Mouse (Mus musculus) CH12.LX (cell line): Measurements from ENCODE around the gene Cbr2. TPM values are rescaled to one million over a fixed set of nuclear protein-coding genes. Genes with fewer than 3 reads are reported as not detected.

ENCODE experiments used
- DNase-seq: peaks from one replicate; pipeline ENCODE4 v3.0.0-alpha.2; 2013; ENCODE audit errors: extremely low read depth
- H3K27ac ChIP-seq: 2 replicates; pipeline ENCODE4 v1.5.1; 2012; ENCODE audit warnings: low read depth, mild to moderate bottlenecking, control low read depth, moderate library complexity; ENCODE audit not compliant: insufficient read depth
- H3K27me3 ChIP-seq: replicated peaks from 2 replicates; pipeline ENCODE3; 2012; ENCODE audit warnings: inconsistent platforms
- H3K36me3 ChIP-seq, 2 experiments: replicated peaks in 1 of 2; 2 replicates each; pipeline versions ENCODE3 to v1.6.1; 2012; ENCODE audit warnings: inconsistent platforms in 1 of 2, low read length in 1 of 2, mild to moderate bottlenecking in 1 of 2, mixed read lengths in 1 of 2, moderate library complexity in 1 of 2; ENCODE audit not compliant: control insufficient read depth in 1 of 2, insufficient read depth in 1 of 2
- H3K4me1 ChIP-seq, 2 experiments: 2 replicates each; pipeline ENCODE4 v1.6.1; 2012; ENCODE audit warnings: inconsistent platforms in 1 of 2, moderate library complexity in 1 of 2; ENCODE audit not compliant: insufficient read depth in 2 of 2, control insufficient read depth in 1 of 2
- H3K4me2 ChIP-seq: 2 replicates; pipeline ENCODE4 v1.6.1; 2012; ENCODE audit warnings: low read depth, mild to moderate bottlenecking, control low read depth; ENCODE audit not compliant: poor library complexity, insufficient read depth, severe bottlenecking
- H3K4me3 ChIP-seq, 3 experiments: fragments of 150-350 bp in 1 of 3; sonication (generic) in 1 of 3; replicated peaks in 1 of 3; 2 replicates each; pipeline versions ENCODE3 to v1.5.1; 2011 to 2012; ENCODE audit warnings: low read depth in 2 of 3, low read length in 2 of 3, mild to moderate bottlenecking in 2 of 3, moderate library complexity in 2 of 3, control low read depth in 1 of 3, improper control_type of control experiment in 1 of 3, inconsistent platforms in 1 of 3, mixed read lengths in 1 of 3; ENCODE audit not compliant: poor library complexity in 1 of 3
- H3K79me2 ChIP-seq: replicated peaks from 2 replicates; pipeline ENCODE4 v1.6.1; 2012; ENCODE audit warnings: mild to moderate bottlenecking, moderate library complexity; ENCODE audit not compliant: control insufficient read depth, poor library complexity, insufficient read depth, severe bottlenecking; ENCODE audit errors: extremely low read depth
- H3K9ac ChIP-seq: 2 replicates; pipeline ENCODE4 v1.6.1; 2012; ENCODE audit warnings: low read depth, mild to moderate bottlenecking, control low read depth, moderate library complexity; ENCODE audit not compliant: insufficient read depth
- H3K9me3 ChIP-seq: replicated peaks from 2 replicates; pipeline ENCODE3; 2012; ENCODE audit warnings: low read length, inconsistent platforms, mixed read lengths
- BHLHE40 ChIP-seq: IDR thresholded peaks from 2 replicates; pipeline ENCODE4 v1.6.1; 2011; ENCODE audit warnings: mild to moderate bottlenecking, low read depth, low read length, improper control_type of control experiment
- CHD2 ChIP-seq: IDR thresholded peaks from 2 replicates; pipeline ENCODE4 v1.6.1; 2011; ENCODE audit warnings: low read length, improper control_type of control experiment
- EP300 ChIP-seq: IDR thresholded peaks from 2 replicates; pipeline ENCODE4 v1.6.1; 2011; ENCODE audit warnings: low read length, improper control_type of control experiment
- JUN ChIP-seq: IDR thresholded peaks from 2 replicates; pipeline ENCODE4 v1.6.1; 2011; ENCODE audit warnings: low read depth, mild to moderate bottlenecking, low read length, improper control_type of control experiment, moderate library complexity; ENCODE audit not compliant: insufficient read depth
- MAZ ChIP-seq: IDR thresholded peaks from 2 replicates; pipeline ENCODE4 v1.6.1; 2012; ENCODE audit warnings: low read depth, mild to moderate bottlenecking, inconsistent platforms, low read length, improper control_type of control experiment, moderate library complexity
- MYC ChIP-seq: IDR thresholded peaks from 2 replicates; pipeline ENCODE4 v1.6.1; 2011; ENCODE audit warnings: low read depth, mild to moderate bottlenecking, improper control_type of control experiment, low read length
- NELFE ChIP-seq: IDR thresholded peaks from 2 replicates; pipeline ENCODE4 v1.6.1; 2011; ENCODE audit warnings: low read depth, low read length, improper control_type of control experiment
- PAX5 ChIP-seq: IDR thresholded peaks from 2 replicates; pipeline ENCODE4 v1.6.1; 2012; ENCODE audit warnings: low read length, inconsistent platforms, mixed read lengths
- RCOR1 ChIP-seq: conservative IDR thresholded peaks from 2 replicates; pipeline ENCODE4 v1.6.1; 2012; ENCODE audit warnings: low read depth, mild to moderate bottlenecking, inconsistent platforms, low read length, improper control_type of control experiment
- TBP ChIP-seq: conservative IDR thresholded peaks from 2 replicates; pipeline ENCODE4 v1.6.1; 2011; ENCODE audit warnings: low read depth, low read length, improper control_type of control experiment
- ZMIZ1 ChIP-seq: IDR thresholded peaks from 2 replicates; pipeline ENCODE4 v1.6.1; 2012; ENCODE audit warnings: low read depth, mild to moderate bottlenecking, inconsistent platforms, low read length, improper control_type of control experiment
- dilution Hi-C: fragments of 300-500 bp; cut with MboI; formaldehyde crosslinking; loops from 2 replicates; pipeline ENCODE4 v1.14.3; 2020; ENCODE audit warnings: low sequenced_read_pairs; ENCODE audit not compliant: extremely low pct_unique_long_range_greater_than_20kb, extremely low pct_ligation_motif_present
- in situ Hi-C: fragments of 300-500 bp; cut with MboI; formaldehyde crosslinking; loops from 3 replicates; pipeline ENCODE4 v1.14.3; 2019; ENCODE audit warnings: low sequenced_read_pairs, low pct_ligation_motif_present, low pct_unique_long_range_greater_than_20kb, mixed read lengths
- polyA plus RNA-seq: library from polyadenylated mRNA; unstranded; fragments of >175 nt; gene quantifications from 2 replicates; pipeline ENCODE4 v1.2.1, GENCODE M21; 2012; ENCODE audit warnings: low read depth; ENCODE audit not compliant: insufficient read length
- total RNA-seq, 2 experiments: library from RNA; depleted of rRNA; stranded (reverse); fragments of 300-350 nt in 1 of 2; fragments of >200 nt in 1 of 2; gene quantifications; 2 replicates each; pipeline ENCODE4 v1.2.3; 2012 to 2014

Gene Cbr2
- total and polyA plus RNA-seq, 3 experiments = 0.21 TPM; not detected in 2

DNA sequence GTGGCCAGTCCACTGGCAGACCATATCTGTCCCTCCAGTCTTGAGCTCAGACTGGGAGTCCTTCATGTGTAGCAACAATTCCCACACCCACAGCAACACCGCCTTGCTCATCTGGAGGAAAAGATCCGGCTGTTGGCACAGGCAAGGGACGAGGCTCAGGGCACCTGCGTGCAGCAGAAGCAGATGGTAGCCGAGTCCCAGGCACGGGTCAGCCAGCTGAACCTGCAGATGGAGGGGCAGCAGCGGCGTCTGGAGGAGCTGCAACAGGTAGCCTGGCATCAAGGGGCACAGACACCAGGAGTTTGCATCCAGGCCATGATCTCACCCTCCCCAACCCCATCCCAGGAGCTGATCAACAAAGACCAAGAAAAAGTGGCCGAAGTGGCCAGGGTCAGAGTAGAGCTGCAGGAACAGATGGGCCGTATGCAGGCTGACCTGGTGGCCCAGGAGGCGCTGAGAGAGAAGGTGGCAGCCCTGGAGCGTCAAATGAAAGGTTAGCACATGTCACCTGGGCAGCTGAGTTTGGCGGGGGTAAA, 12.0 kb downstream of the Cbr2 start:
- no peak for DNase-seq
- in situ Hi-C loops = no loop called here
- Histone ChIP-seq H3K36me3 (peaks cover 60 to 94% of the 10 kb centered on the region in 2 experiments), H3K79me2 (no peaks in the 10 kb centered on the region), H3K27ac (no peak overlapping the region), H3K4me2 (no peak overlapping the region), H3K9me3 (peaks cover 7% of the 10 kb centered on the region), H3K27me3 (no peaks in the 10 kb centered on the region), H3K4me1 (peaks cover 6 to 10% of the 10 kb centered on the region in 2 experiments; a peak in 3 of 4 replicates), H3K4me3 (no peak overlapping the region), H3K9ac (no peak overlapping the region)
- TF ChIP-seq RCOR1 = no peak
- no peak for TF ChIP-seq MAZ
- TF ChIP-seq BHLHE40 = no peak
- no peak for TF ChIP-seq CHD2
- no peak for TF ChIP-seq EP300
- no peak for TF ChIP-seq PAX5
- TF ChIP-seq ZMIZ1 = no peak
- TF ChIP-seq MYC = no peak
- dilution Hi-C loops = no loop called here

DNA sequence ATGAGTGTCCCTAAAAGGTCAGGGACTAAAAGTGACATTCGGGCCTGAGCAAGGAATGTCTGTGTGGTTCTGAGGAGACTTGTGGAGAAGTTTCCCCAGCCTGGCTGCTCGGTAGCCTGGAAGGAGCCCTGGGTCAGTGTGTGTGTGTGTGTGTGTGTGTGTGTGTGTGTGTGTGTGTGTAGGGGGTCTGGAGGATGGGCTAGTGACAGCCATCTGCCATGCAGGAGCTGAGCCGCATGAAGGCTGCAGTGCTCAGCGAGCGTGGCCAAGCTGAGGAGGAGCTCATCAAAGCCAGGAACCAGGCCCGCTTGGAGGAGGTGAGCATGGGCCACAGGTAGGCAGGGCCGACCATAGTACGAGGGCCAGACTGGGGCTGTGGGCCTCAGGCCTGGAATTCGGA, 12.7 kb downstream of the Cbr2 start:
- no peak overlapping the region for H3K4me3 ChIP-seq
- no peak for DNase-seq
- no peaks in the 10 kb centered on the region for H3K27me3 ChIP-seq
- TF ChIP-seq NELFE (no peak), ZMIZ1 (no peak), JUN (no peak)
- TF ChIP-seq, all 38 proteins: peak for 0
- no peaks in the 10 kb centered on the region for H3K79me2 ChIP-seq
- H3K9me3 ChIP-seq = peaks cover 7% of the 10 kb centered on the region
- peaks cover 58 to 94% of the 10 kb centered on the region in 2 experiments for H3K36me3 ChIP-seq
- H3K27ac ChIP-seq = no peak overlapping the region
- dilution Hi-C loops = no loop called here
- H3K4me2 ChIP-seq = no peak overlapping the region
- peaks cover 9 to 17% of the 10 kb centered on the region in 2 experiments for H3K4me1 ChIP-seq
- in situ Hi-C loops = no loop called here
- H3K9ac ChIP-seq = no peak overlapping the region

DNA sequence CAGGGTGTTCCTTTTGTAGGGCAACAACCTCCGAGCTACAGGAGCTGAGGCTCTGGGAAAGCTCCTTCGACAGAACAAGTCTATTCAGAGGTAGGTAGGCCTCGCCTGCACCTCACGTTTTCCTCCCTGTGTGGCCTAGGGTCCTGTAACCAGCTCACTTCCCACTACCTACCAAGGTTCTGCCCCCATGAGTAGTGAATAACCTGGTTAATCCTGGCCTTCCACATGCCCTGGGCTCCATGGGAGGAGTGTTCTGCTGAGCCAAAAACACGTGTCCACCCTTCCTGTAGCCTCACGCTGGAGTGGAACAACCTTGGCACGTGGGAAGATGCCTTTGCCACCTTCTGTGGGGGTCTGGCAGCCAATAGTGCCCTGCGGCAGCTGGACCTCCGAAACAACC, 16.8 kb downstream of the Cbr2 start:
- no peak overlapping the region for H3K27ac ChIP-seq
- no peaks in the 10 kb centered on the region for H3K9me3 ChIP-seq
- TF ChIP-seq TBP = no peak
- H3K9ac ChIP-seq = no peak overlapping the region
- dilution Hi-C loops = no loop called here
- no peak overlapping the region for H3K4me3 ChIP-seq
- H3K4me2 ChIP-seq = no peak overlapping the region
- no peaks in the 10 kb centered on the region for H3K79me2 ChIP-seq
- H3K27me3 ChIP-seq = no peaks in the 10 kb centered on the region
- in situ Hi-C loops = no loop called here
- peaks cover 12 to 29% of the 10 kb centered on the region in 2 experiments for H3K4me1 ChIP-seq
- peaks cover 56 to 80% of the 10 kb centered on the region in 2 experiments for H3K36me3 ChIP-seq
- no peak for DNase-seq
